Mouse (Mus musculus): ENCODE data around the gene Bcor. TPM values are rescaled to one million over a fixed set of nuclear protein-coding genes. Genes with fewer than 3 reads are reported as not detected.

Bcor gene
- 7.1 and 8.7 TPM in 2 replicates for polyA plus RNA-seq (2021; fragmentation: Nextera tagmentation)
- long read RNA-seq, experiment 1, partial matches to known transcripts = 10 of 14 reads
- long read RNA-seq, experiment 1, other reads (novel, unspliced or antisense) = 4 of 14 reads
- long read RNA-seq, experiment 2, partial matches to known transcripts = 27 of 43 reads
- long read RNA-seq, experiment 2, other reads (novel, unspliced or antisense) = 16 of 43 reads

DNA sequence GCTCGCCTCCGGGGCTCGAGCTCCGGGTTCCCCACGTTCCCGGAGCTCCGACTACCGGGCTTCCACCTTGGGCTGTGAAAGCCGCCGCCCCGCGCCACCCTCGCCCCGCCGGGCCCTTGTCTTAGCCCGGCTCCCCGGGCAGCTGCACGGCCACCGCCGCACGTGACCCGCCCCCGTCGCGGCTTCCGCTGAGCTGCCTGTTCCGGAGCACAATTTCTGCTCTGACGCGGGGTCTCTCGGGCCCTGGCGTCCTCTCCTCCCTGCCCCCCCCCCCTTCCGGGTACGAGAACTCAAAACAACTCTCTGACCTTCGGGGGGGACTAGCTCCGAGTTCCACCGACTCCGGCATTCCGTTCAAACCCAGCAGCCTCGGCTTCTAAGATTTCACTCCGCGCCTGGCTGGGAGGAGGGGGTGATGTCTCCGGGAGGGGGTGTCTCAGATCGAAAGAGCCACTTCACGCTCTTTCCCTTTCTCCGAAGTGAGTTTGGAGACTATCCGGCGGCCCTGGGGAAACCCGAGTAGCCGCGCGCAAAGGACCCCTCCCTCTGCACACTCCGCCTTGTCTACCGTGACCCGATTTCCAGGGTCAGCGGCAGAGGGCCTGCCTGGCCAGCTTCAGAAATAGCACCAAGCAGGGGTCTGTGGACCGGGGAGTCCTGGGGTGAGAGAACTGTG, at the start of gene Bcor:
Gene Bcor, minus strand, starts transcription at position 375 of the 676 bp plus-strand sequence.

